Mouse (Mus musculus): Measurements from ENCODE around the gene Cacna1s.

DNA sequence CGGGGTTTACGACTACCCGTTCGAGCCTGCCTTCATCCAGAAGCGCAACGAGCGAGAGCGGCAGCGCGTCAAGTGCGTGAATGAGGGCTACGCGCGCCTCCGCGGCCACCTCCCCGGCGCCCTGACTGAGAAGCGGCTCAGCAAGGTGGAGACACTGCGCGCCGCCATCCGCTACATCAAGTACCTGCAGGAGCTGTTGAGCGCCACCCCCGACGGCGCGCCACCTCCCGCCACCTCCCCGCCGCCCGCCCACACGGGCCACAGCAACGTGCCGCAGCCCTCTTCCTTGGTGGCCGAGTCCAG is 1.6 kb upstream of the Cacna1s start:
- TF ChIP-seq CTCF (IDR thresholded peaks at IDR 0.05; ENCODE audit: low read depth, low read length), result no peak
- TF ChIP-seq POLR2A (IDR thresholded peaks at IDR 0.05; ENCODE audit: borderline replicate concordance, low read depth, low read length), result no peak
